Mouse (Mus musculus) ES-E14 (cell line): ENCODE results near the gene Asnsd1. TPM values are rescaled to one million over a fixed set of nuclear protein-coding genes. Genes with fewer than 3 reads are reported as not detected.
"Not testable (repeated sequence)": the region's sequence is repeated elsewhere in the genome, so short reads cannot be mapped to it uniquely, and the experiment has no call there.

Source experiments
- DNase-seq: peaks from one replicate; pipeline ENCODE4 v3.0.0-alpha.2; 2013; ENCODE audit warnings: low read depth, low spot score
- H3K27ac ChIP-seq: 2 replicates; pipeline ENCODE4 v1.5.1; 2012; ENCODE audit warnings: low read depth, mild to moderate bottlenecking, low read length, moderate library complexity, mixed read lengths; ENCODE audit not compliant: poor library complexity, insufficient read depth, severe bottlenecking
- H3K36me3 ChIP-seq: 2 replicates; pipeline ENCODE4 v1.6.1; 2012; ENCODE audit warnings: mild to moderate bottlenecking, low read length, moderate library complexity, mixed read lengths; ENCODE audit not compliant: control insufficient read depth, poor library complexity, insufficient read depth, severe bottlenecking
- H3K4me1 ChIP-seq, 2 experiments: fragments of 150-350 bp in 1 of 2; sonication (generic) in 1 of 2; 2 replicates each; pipeline ENCODE4 v1.6.1; 2012; ENCODE audit warnings: low read length in 2 of 2, mild to moderate bottlenecking in 1 of 2, mixed read lengths in 1 of 2; ENCODE audit not compliant: control insufficient read depth in 2 of 2, insufficient read depth in 2 of 2, poor library complexity in 1 of 2
- H3K4me3 ChIP-seq, 2 experiments: fragments of 150-350 bp in 1 of 2; sonication (generic) in 1 of 2; 2 replicates each; pipeline ENCODE4 v1.5.1; 2012; ENCODE audit warnings: low read length in 2 of 2, low read depth in 1 of 2, mild to moderate bottlenecking in 1 of 2, mixed read lengths in 1 of 2; ENCODE audit not compliant: insufficient read depth in 1 of 2, poor library complexity in 1 of 2, severe bottlenecking in 1 of 2
- H3K9ac ChIP-seq: 2 replicates; pipeline ENCODE4 v1.6.1; 2012; ENCODE audit warnings: low read depth, mild to moderate bottlenecking, low read length, mixed read lengths; ENCODE audit not compliant: poor library complexity, insufficient read depth, severe bottlenecking
- H3K9me3 ChIP-seq: fragments of 150-350 bp; sonication (generic); 2 replicates; pipeline ENCODE4 v1.6.1; 2012; ENCODE audit warnings: low read depth, mild to moderate bottlenecking, low read length; ENCODE audit not compliant: control insufficient read depth, insufficient read depth
- CHD2 ChIP-seq: IDR thresholded peaks from 2 replicates; pipeline ENCODE4 v1.6.1; 2014; ENCODE audit warnings: mild to moderate bottlenecking, low read depth, low read length, inconsistent platforms
- HCFC1 ChIP-seq: IDR thresholded peaks from 2 replicates; pipeline ENCODE4 v1.6.1; 2012; ENCODE audit warnings: low read length, inconsistent platforms, borderline replicate concordance; ENCODE audit not compliant: insufficient read depth
- MAFK ChIP-seq: IDR thresholded peaks from 2 replicates; pipeline ENCODE4 v1.6.1; 2014; ENCODE audit warnings: mild to moderate bottlenecking, low read depth, low read length, inconsistent platforms; ENCODE audit not compliant: insufficient read depth
- ZC3H11A ChIP-seq: IDR thresholded peaks from 2 replicates; pipeline ENCODE4 v1.6.1; 2012; ENCODE audit warnings: low read depth, mild to moderate bottlenecking, inconsistent platforms, low read length, borderline replicate concordance
- ZNF384 ChIP-seq: IDR thresholded peaks from 2 replicates; pipeline ENCODE4 v1.6.1; 2012; ENCODE audit warnings: low read depth, low read length, inconsistent platforms
- in situ Hi-C, 2 experiments: fragments of 600-800 bp; cut with MboI; formaldehyde crosslinking; loops; one replicate each; pipeline ENCODE4 v1.15.1; 2025; ENCODE audit warnings: low sequenced_read_pairs in 2 of 2, inconsistent platforms in 1 of 2; ENCODE audit not compliant: unreplicated experiment in 2 of 2
- total RNA-seq: library from RNA; depleted of rRNA; stranded (reverse); fragments of 300-350 nt; gene quantifications from 2 replicates; pipeline ENCODE4 v1.2.3, GENCODE M21; 2012

The Asnsd1 gene
- total RNA-seq, 1 experiment: 48.9 TPM

GRCm38 (mm10) chr1:53335465-53335864, 17.1 kb downstream of the Asnsd1 start:
- no peak for DNase-seq

GRCm38 (mm10) chr1:53333527-53333926, 19.0 kb downstream of the Asnsd1 start:
- H3K27ac ChIP-seq, H3K36me3 ChIP-seq, DNase-seq, in situ Hi-C loops, H3K4me1 ChIP-seq, H3K9ac ChIP-seq, H3K9me3 ChIP-seq, H3K4me3 ChIP-seq: not testable (repeated sequence)

More at GRCm38 (mm10) chr1:53335465-53335864, 17.1 kb downstream of the Asnsd1 start:
- no peak overlapping the region for H3K9ac ChIP-seq
- TF ChIP-seq ZC3H11A: no peak
- TF ChIP-seq ZNF384: no peak
- no peak for TF ChIP-seq MAFK
- TF ChIP-seq HCFC1: no peak
- no peak for TF ChIP-seq CHD2
- no peaks in the 10 kb centered on the region for H3K9me3 ChIP-seq
- in situ Hi-C loops: no loop called here
- H3K27ac ChIP-seq: no peak overlapping the region
- H3K4me1 ChIP-seq: no peaks in the 10 kb centered on the region
- no peaks in the 10 kb centered on the region for H3K36me3 ChIP-seq
- no peak overlapping the region for H3K4me3 ChIP-seq

GRCm38 (mm10) chr1:53324827-53325494, 27.6 kb downstream of the Asnsd1 start:
- peaks cover 0 to under 1% of the 10 kb centered on the region in 2 experiments; a peak in 1 of 4 replicates for H3K4me1 ChIP-seq
- no peak for DNase-seq
- H3K4me3 ChIP-seq: no peak overlapping the region
- no peaks in the 10 kb centered on the region; the same call in 1 of the 2 replicates for H3K36me3 ChIP-seq
- no peak overlapping the region for H3K27ac ChIP-seq
- H3K9me3 ChIP-seq: no peaks in the 10 kb centered on the region
- in situ Hi-C loops: no loop called here
- no peak overlapping the region for H3K9ac ChIP-seq
- TF ChIP-seq HCFC1 (no peak), ZNF384 (no peak)

- in situ Hi-C loops: no loop called here
- no peak for TF ChIP-seq HCFC1
- no peak for TF ChIP-seq CHD2
- TF ChIP-seq ZC3H11A: no peak
- no peak for TF ChIP-seq ZNF384
- no peak for TF ChIP-seq MAFK
- no peaks in the 10 kb centered on the region; the same call in 1 of the 2 replicates for H3K36me3 ChIP-seq
- DNase-seq: no peak
- H3K9ac ChIP-seq: no peak overlapping the region
- no peaks in the 10 kb centered on the region for H3K9me3 ChIP-seq
- no peak overlapping the region for H3K4me3 ChIP-seq
- H3K27ac ChIP-seq: no peak overlapping the region
- H3K4me1 ChIP-seq: no peaks in the 10 kb centered on the region
Measured at GRCm38 (mm10) chr1:53324277-53324676, 28.3 kb downstream of the Asnsd1 start.

GRCm38 (mm10) chr1:53323254-53323653, 29.3 kb downstream of the Asnsd1 start:
- Histone ChIP-seq H3K36me3 (no peaks in the 10 kb centered on the region; the same call in 1 of the 2 replicates), H3K4me3 (no peak overlapping the region), H3K27ac (no peak overlapping the region), H3K9me3 (no peaks in the 10 kb centered on the region), H3K9ac (no peak overlapping the region), H3K4me1 (no peaks in the 10 kb centered on the region)
- in situ Hi-C loops: no loop called here
- no peak for DNase-seq
- TF ChIP-seq ZNF384 (no peak), CHD2 (no peak), MAFK (no peak), HCFC1 (no peak), ZC3H11A (no peak)
